Mouse (Mus musculus) bone marrow macrophage, adult 2 months (primary cell): ENCODE results near the gene Bco1. TPM values are rescaled to one million over a fixed set of nuclear protein-coding genes. Genes with fewer than 3 reads are reported as not detected.
A peak's percentile ranks its signal among the peaks of the same experiment; 100 is the strongest.

Experiments used
- H3K27ac ChIP-seq: 2 replicates; pipeline ENCODE4 v1.5.1; 2012; ENCODE audit warnings: low read depth, low read length; ENCODE audit not compliant: insufficient read depth
- H3K4me1 ChIP-seq: 2 replicates; pipeline ENCODE4 v1.6.1; 2012; ENCODE audit warnings: low read length; ENCODE audit not compliant: control insufficient read depth, insufficient read depth
- H3K4me3 ChIP-seq: 2 replicates; pipeline ENCODE4 v1.5.1; 2012; ENCODE audit warnings: mild to moderate bottlenecking, low read length, moderate library complexity; ENCODE audit not compliant: insufficient read depth
- CTCF ChIP-seq: IDR thresholded peaks from 2 replicates; pipeline ENCODE4 v1.5.1; 2012; ENCODE audit warnings: low read depth, mild to moderate bottlenecking, low read length, moderate library complexity
- POLR2A ChIP-seq: IDR thresholded peaks from 2 replicates; pipeline ENCODE4 v1.6.1; 2012; ENCODE audit warnings: mild to moderate bottlenecking, low read depth, low read length, borderline replicate concordance
- polyA plus RNA-seq: library from polyadenylated mRNA; stranded (reverse); fragments of >200 nt; gene quantifications from 2 replicates; pipeline ENCODE4 v1.2.4, GENCODE M21; 2012; ENCODE audit not compliant: missing spikeins, insufficient read depth, insufficient read length

The Bco1 gene
- polyA plus RNA-seq, 1 experiment: not detected

- Histone ChIP-seq H3K27ac (no peak overlapping the region), H3K4me3 (no peak overlapping the region), H3K4me1 (peaks cover 7% of the 10 kb centered on the region)
- no peak for TF ChIP-seq CTCF
- TF ChIP-seq POLR2A: no peak
These were observed 41.7 kb downstream of the Bco1 start for GRCm38 (mm10) chr8:117137357-117137756.

- Histone ChIP-seq H3K4me1 (no peaks in the 10 kb centered on the region), H3K4me3 (no peak overlapping the region), H3K27ac (no peak overlapping the region)
- TF ChIP-seq CTCF (no peak), POLR2A (no peak)
These were observed 52.9 kb downstream of the Bco1 start for GRCm38 (mm10) chr8:117148520-117148919.

GRCm38 (mm10) chr8:117156149-117156548 is 60.5 kb downstream of the Bco1 start:
- H3K4me3 ChIP-seq: no peak overlapping the region
- no peak overlapping the region for H3K27ac ChIP-seq
- TF ChIP-seq CTCF: no peak
- TF ChIP-seq POLR2A: no peak
- H3K4me1 ChIP-seq: peaks cover 19% of the 10 kb centered on the region

DNA sequence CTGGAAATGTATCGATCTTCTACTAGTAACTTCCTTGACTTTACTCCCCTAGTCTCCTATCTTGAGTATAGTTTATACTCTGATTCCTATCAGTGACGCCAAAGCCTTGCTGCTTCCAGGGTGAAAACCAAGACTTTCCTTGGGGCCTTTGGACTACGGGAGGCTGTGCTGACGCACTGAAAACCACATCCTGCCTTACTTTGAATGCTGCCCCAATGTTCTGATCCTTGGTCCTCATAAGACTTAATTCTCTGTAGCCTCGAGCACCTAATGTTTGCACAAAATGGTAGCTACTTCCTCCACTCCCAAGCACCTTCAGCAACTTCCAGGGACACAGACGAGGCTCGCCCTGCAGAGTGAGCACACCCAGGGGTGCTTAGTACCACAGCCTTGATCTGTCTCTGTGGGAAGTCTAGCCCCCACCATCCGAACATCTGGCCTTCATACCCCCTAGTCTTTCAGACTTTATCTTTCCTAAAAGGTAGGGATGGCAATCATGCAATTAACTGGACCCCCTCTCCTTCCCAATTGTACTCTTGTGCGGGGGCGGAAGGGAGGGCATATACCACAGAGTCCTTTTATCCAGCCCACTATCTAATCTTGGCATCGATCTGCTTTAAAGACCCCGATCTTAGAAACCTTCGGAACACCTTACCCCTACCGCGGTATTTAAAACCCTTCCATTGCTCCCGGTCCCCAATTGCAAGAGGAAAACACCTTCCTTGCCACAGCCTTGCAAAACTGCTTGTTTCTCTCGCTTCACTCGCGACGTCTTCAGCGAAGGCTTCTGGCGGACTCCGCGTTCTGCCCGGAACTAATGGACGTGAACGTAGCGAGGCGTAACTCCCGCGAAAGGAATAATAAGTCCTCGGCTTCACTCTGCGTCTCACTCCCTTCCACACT is 61.5 kb downstream of the Bco1 start:
- peak overlapping the region; percentile 89 for H3K4me3 ChIP-seq
- peaks cover 27% of the 10 kb centered on the region for H3K4me1 ChIP-seq
- H3K27ac ChIP-seq: peak overlapping the region; percentile 81
- TF ChIP-seq CTCF: no peak
- 0 out of 2 replicates have a peak, but pooled peaks have one; percentile 5 for TF ChIP-seq POLR2A

- Histone ChIP-seq H3K27ac (peak overlapping the region; percentile 81), H3K4me1 (peaks cover 27% of the 10 kb centered on the region), H3K4me3 (peak overlapping the region; percentile 89)
- TF ChIP-seq POLR2A: no peak
- no peak for TF ChIP-seq CTCF
These were observed 62.1 kb downstream of the Bco1 start for GRCm38 (mm10) chr8:117157769-117158091.

- Histone ChIP-seq H3K4me3 (peak within 1 kb of the TSS; percentile 89), H3K27ac (peak within 1 kb of the TSS; percentile 81), H3K4me1 (peaks cover 27% of the 10 kb centered on the region)
- no peak for TF ChIP-seq CTCF
- no peak for TF ChIP-seq POLR2A
These were observed 62.6 kb downstream of the Bco1 start, which contains the start of gene Gan for GRCm38 (mm10) chr8:117158135-117158761. Gan (plus strand) TSS chr8:117158135.

DNA sequence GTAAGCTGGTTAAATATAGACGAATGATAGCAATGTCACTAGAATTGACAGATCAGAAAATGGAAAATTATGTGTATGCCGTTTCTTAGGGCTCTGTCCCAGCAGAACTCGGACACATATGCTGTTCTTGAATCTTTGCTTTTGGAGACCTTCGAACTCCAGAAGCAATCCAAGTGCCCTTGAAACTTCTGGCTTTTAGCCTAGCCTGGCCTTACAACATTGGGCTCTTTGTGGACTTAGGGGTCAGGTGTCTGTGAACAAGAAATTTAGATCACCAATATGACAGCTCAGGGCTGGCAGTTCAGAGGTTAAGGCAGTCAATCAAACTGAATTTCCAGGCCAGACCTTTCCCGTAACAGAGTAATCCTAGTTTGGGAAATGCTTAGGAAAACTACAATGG is 63.4 kb downstream of the Bco1 start:
- Histone ChIP-seq H3K27ac (no peak overlapping the region), H3K4me1 (peaks cover 27% of the 10 kb centered on the region), H3K4me3 (peak overlapping the region; percentile 85; the same call in 1 of the 2 replicates)
- TF ChIP-seq POLR2A (no peak), CTCF (no peak)

- no peak overlapping the region for H3K4me3 ChIP-seq
- no peak for TF ChIP-seq CTCF
- TF ChIP-seq POLR2A: no peak
- peaks cover 13% of the 10 kb centered on the region for H3K4me1 ChIP-seq
- H3K27ac ChIP-seq: no peak overlapping the region
These were observed 69.3 kb downstream of the Bco1 start for GRCm38 (mm10) chr8:117164912-117165311.

DNA sequence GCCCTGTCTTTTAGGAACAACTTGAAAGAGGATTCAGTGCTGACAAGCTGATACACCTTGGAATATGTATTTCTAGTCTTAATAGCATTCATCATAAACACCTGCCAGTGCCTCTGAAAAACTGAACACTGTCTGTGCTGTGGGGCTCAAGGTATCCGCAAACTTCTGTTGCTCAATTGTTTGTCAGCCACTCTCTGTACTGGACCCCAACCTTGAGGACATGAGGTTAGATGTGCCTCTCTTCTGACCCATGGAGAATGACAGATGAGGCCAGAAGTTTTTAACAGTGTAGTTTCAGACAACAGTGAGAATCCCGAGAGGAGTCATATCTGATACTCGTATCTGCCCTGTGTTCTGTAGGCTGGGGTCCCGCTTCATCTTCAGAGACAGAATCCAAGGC is 69.9 kb downstream of the Bco1 start:
- TF ChIP-seq POLR2A: no peak
- no peak for TF ChIP-seq CTCF
- no peak overlapping the region for H3K4me3 ChIP-seq
- no peak overlapping the region for H3K27ac ChIP-seq
- peaks cover 13% of the 10 kb centered on the region for H3K4me1 ChIP-seq

DNA sequence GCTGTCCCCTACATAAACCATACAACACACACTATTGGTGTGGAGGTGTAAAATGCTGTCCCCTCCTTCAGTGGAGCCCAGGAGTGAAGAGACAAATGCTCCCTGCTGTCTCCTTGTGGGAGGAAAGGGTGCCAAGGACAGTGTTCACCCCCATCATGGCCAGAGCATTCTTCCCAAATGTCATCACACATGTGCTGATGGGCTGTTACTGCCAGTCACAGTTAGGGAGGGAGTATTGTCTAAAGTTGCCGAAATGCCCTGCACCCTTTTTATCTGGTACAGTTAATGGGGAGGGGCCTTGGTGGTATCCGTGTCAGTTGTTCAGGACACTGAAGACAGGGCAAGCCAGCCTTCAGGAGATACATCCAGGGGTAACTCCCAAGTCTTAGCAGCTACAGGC is 70.9 kb downstream of the Bco1 start:
- H3K27ac ChIP-seq: no peak overlapping the region

More for the DNA sequence above, 70.9 kb downstream of the Bco1 start:
- peaks cover 6% of the 10 kb centered on the region for H3K4me1 ChIP-seq
- H3K4me3 ChIP-seq: no peak overlapping the region
- TF ChIP-seq CTCF (no peak), POLR2A (no peak)
